Mouse (Mus musculus) small intestine, adult 2 months (tissue): ENCODE data around the gene Fgf12.

Experiments
- CTCF ChIP-seq: fragments of 200-500 bp; IDR thresholded peaks from 2 replicates; pipeline ENCODE4 v1.5.1; 2012; ENCODE audit warnings: low read depth, mild to moderate bottlenecking, control low read depth, inconsistent platforms, low read length, moderate library complexity, mixed read lengths; ENCODE audit not compliant: insufficient replicate concordance, insufficient read length; ENCODE audit errors: extremely low read depth
- POLR2A ChIP-seq: fragments of 200-500 bp; IDR thresholded peaks from 2 replicates; pipeline ENCODE4 v1.6.1; 2012; ENCODE audit warnings: low read depth, mild to moderate bottlenecking, control low read depth, inconsistent platforms, low read length, moderate library complexity

DNA sequence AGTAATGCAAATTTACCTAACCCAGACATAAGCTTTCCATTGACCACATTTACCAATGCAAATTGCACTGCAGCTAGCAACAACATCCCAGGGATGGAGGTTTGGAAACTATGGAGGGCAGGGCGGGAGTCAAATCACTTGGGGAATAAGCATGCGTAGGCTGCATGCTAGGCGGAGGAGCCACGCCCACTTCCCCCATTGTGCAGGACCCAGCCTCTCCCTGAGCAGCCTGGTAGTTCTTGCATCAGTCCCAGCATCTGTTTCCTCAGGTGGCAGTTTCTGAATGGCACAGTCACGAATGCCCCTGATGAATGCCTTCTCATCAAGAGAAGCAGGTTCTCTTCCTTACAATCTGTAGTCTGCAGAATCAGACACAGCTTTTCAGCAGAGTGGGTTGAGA lies 241.5 kb downstream of the Fgf12 start:
- TF ChIP-seq POLR2A (no peak), CTCF (no peak)
